Mouse (Mus musculus) embryo, embryonic 10 days (tissue): ENCODE data around the gene Gm2174.
A peak's percentile ranks its signal among the peaks of the same experiment; 100 is the strongest.

Experiments used
- DNase-seq: peaks from one replicate; pipeline ENCODE4 v3.0.0-alpha.2; 2015; ENCODE audit warnings: low spot score

Gene Gm2174

GRCm38 (mm10) chrX:56447524-56448015 is at the start of gene Gm2174:
Gene Gm2174, plus strand, starts transcription at chrX:56447965.
- DNase-seq = no peak

- DNase-seq = no peak
Observed at GRCm38 (mm10) chrX:56404646-56405045, 43.1 kb upstream of the Gm2174 start.

GRCm38 (mm10) chrX:56405482-56405881 is 42.3 kb upstream of the Gm2174 start:
- DNase-seq = no peak

- DNase-seq = no peak
Observed at GRCm38 (mm10) chrX:56406128-56406527, 41.6 kb upstream of the Gm2174 start.

GRCm38 (mm10) chrX:56416277-56416676 is 31.5 kb upstream of the Gm2174 start:
- no peak for DNase-seq

- DNase-seq = no peak
Observed at GRCm38 (mm10) chrX:56417541-56417940, 30.2 kb upstream of the Gm2174 start.

DNA sequence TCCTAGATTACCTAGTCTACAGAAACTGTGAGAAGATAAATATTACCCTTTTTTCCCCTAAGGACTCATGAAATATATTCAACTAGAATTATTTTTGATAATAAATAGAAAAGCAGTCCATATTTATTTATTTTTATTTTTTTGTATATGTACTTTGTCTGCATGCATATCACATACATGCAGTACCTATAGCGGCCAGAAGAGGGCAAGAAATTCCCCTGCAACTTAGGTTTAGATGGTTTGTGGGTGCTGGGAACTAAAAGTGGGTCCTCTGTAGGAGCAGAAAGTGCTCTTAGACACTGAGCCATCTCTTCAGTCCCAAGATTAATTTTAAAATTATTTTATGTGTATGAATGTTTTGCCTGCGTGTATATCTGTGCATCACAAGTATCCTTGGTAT is 17.2 kb upstream of the Gm2174 start:
- DNase-seq = no peak

- no peak for DNase-seq
Observed at GRCm38 (mm10) chrX:56435758-56436283, 11.9 kb upstream of the Gm2174 start.

- DNase-seq = no peak
Observed at GRCm38 (mm10) chrX:56446487-56447428, 1.0 kb upstream of the Gm2174 start.

DNA sequence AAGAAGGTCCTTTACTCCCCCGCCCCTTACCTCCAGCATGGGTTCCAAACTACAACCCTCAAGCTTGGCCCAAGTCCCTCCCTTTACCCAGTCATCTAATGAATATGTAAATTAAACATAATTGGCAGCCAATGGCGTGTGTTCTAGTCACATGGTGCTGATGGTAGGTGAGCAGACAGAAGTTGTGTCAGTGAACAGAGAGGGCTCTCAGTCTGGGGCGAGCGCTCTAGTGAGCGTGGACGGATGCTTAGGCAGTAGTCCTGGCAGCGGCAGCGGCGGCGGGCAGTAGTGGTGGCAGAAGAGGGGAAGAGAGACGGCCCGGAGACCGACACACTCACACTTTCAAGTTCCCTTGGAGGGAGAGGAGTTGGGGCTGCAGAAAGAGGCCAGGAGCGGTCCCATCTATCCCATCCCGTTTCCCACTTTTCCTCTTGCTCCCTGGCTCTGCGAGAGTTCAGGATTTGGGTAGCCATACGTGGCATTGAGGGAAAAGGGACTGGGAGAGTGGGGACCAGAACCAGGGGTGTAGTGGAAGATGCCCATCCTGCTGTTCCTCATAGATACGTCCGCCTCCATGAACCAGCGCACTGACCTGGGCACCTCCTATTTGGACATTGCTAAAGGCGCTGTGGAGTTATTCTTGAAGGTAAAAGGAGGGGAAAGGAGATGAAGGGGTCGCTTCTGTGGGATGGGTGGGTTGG is 7.1 kb downstream of the Gm2174 start, which contains the start of gene Ints6l:
Gene Ints6l, plus strand, starts transcription at position 187 of the 701 bp plus-strand sequence.
- DNase-seq = peak; percentile 87

GRCm38 (mm10) chrX:56455372-56456246 is 7.8 kb downstream of the Gm2174 start:
- peak; percentile 90 for DNase-seq

DNA sequence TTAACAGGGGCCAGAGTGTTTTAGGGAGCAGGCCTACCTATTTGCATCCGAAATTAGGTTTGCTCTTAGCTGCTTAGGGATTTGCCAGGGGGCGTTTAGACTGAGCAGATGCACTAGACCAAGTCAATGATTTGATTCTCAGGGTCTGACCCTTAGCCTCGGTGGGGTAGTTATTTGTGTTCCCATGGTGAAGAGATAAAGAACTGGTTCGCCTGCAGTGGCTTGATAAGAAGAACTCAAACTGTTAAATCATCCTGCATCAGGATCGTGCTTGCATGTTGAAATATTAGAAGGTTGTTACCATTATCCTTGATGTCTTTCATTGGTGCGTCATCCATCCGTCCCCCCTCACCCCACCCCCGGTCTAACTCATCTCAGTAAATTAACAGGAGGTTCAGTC is 8.6 kb downstream of the Gm2174 start:
- peak; percentile 27 for DNase-seq

DNA sequence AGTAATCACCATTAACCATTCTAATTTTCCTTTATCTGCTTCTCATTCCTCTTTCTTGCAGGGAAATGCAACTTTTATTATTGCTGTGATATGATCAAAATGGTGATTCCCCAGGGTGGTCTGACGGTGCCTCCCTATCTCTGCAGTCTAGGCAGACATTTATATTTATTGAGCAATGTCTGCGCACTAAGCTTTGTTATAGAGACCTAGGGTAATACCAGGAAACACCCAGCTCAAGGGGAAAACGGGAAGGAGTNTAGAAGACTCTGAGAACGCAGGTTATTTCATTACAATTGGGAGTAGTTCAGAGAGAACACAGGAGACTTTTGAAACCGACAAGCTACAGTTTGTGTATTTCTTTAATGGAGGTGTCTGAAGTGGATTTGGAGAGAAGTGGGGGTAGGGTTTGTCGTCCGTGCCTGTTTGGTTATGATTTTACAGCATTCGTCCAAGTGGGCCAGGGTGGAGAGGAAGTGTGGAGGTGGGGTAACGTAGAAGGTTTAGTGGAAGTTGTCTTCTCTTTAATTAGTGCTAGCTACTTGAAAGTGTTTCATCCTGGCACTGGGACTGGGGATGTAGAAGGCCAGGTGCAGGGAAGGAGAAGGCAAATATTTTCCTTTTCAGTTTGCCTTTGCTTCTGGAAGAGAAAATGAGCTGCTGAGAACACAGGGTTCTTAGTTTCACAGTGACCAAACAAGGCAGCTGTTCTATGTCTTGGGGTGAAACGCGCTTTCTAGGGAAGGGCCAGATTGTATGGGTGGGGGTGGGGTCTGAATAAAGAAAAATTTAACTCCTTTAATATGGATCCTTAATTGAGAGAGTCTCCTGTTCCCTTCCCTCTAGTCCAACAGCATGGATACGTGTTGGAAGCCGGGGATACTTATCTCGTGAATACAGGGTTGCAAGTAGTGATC is 14.5 kb downstream of the Gm2174 start:
- no peak for DNase-seq

DNA sequence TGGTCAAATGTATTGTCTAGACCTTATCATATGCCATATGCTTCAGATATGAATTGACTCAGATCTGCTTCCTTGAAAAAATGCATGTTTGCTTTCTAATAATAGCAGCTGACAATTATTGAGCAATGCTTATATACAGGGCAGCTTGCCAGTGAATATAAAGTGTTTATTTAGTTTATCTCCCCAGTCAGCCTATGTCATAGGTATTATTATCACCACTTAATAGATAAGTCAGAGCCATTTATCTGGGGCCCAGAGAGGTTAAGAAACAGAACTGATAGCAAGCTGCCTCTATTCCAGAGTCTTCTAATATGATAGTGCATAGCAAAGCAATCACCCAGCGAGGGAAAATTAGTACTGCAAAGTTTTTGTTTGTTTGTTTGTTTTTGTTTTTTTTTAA is 17.1 kb downstream of the Gm2174 start:
- no peak for DNase-seq

DNA sequence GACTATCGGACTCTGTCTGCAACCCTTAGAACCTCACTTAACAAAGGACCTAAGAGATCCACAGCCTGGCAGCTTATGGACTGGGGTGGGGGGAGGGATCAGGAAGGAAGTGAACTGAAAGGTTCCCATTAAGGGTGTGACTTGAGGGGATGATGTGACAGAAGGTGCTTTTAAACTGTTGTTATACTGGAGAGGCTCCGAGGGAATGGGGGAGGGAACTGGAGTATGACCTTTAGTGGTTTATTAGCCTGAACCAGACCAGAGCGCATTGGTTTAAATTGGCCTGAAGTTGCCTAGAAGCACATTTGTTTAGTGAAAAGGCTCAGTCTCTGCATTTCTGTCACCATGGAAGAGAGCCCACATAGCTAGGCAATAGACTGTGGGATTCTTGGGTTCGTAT is 19.9 kb downstream of the Gm2174 start:
- DNase-seq = peak; percentile 34

DNA sequence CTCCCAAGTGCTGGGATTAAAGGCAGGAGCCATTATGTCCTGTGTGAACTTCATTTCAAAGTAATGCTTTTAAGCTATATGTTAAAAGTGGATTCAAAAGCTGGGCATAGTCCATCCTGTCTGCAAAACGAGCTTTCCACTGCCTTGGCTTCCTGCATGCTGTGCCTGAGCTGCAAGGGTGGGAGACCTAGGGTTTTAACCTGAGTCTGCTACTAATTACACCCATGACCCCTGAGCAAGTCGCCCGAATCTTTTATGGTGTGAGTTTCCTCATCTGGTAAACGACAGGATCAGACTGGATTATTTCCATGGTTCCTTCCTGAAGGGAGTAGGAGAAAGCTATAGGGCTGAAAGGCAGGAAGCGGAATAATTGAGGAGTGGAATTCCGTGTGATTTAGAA is 20.7 kb downstream of the Gm2174 start:
- DNase-seq = peak; percentile 17

DNA sequence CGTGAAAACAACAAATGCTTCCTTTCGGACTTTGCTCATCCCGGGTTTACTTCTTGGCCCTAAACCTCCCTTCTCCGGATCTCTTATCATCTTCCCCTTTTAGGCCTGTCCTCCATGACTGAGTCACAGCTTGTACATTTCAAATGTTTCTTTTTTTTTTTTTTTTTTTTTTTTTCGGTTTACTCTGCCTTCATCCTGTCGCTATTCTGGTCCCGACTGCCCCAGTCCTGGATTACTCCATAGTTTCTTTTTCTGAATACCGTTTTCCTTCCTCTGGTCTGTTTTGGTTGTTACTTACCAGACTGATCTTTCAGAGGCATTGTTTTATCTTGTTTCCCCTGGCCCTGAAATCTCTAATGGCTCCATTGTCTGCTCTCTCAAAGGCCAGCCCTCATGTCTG is 26.3 kb downstream of the Gm2174 start:
- no peak for DNase-seq

DNA sequence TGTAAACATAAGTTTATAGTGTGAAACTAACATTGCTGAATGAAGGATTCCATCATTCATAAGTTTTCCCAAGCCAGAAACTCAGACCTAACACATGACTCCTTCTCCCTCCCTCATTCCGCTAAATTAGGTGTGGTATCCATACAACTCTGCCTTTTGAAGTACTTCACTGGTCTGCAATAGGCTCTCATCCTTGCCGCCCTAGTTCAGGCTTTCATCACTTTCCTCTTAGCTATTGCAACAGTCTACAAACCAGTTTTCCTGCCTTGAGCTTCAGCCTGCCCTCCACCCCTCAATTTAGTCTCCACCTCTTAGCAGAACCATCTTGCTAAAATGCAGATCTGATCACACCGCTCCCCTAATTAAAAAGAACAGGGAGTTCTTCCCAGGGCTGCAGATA is 29.8 kb downstream of the Gm2174 start:
- DNase-seq = no peak

DNA sequence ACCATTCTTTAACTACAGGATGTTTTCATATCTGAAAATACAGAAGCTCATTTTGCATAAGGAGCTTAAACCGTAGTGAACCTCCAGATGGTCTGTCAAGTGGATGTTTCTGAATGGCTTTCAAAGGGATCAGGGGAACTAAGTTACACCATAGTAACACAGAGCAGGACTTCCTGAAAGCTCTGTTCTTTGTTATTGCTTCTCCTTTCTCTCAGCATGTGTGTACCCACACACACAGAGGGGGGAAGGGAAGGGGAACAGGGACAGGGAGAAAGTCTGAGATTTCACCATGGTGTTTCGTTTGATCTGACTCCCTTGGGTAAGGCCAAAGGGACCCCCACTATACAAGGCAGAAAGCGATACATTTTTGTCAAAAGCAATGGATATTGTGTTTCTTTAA is 34.1 kb downstream of the Gm2174 start:
- no peak for DNase-seq

DNA sequence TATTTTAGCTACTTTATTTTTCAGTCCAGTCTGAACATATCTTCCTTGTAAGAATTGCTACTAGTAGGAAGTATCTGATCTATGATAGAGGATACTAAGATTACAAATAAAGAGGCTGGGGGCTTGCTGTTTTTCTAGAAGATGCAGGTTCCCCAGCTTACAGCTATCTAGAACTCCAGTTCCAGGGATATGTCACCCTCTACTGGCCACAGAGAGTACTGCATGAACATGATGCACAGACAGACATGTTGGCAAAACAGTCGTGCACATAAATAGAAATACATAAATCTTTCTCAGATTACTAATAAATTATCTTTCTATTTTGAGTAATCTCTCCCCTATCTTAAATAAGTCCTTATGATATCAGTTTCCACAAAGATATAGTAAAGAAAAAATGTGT is 42.0 kb downstream of the Gm2174 start:
- DNase-seq = peak; percentile 82

DNA sequence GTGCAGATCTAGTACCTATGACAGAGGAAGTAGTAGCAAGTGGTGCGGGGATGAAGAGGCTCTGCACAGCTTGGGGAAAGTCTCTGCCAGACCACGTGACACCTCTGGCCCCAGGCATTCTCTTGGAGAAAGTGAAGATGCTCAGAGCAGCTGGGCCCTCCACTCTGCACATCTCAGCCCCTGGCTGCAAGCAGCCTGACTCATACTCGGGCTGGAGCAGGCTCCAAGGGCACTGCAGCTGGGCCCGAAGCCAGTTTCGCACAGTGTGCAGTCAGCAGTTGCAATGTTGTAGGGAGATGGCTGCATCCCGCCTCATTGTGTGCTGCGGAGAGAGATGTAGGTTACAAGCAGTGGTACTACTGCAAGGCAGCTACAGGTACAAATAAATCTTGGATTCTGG is 49.5 kb downstream of the Gm2174 start:
- no peak for DNase-seq
